Mouse (Mus musculus): ENCODE measurements at regions not wholly inside any gene's neighbourhood (a gene's known extent, or its start where the extent isn't known, plus 50 kb on each side); places are given as distances from the start of the nearest gene placed in this dataset.

DNA sequence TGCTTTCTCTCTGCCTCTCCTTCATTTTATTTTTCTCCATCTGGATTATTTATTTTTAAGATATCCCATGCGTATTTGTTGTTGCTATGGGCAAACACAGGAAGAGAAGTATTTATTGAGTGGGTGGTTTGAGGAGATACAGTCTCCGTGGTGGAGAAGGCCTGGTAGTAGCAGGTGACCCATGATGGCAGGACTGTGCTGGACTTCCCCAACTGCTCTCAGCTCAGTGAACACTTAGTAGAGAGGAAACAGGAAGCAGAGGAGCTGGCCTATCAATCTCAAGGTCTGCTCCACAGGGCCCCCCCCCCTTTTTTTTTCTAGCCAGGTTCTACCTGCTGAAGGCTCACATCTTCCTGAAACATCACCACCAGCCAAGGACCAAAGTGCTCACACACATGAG is 74.0 kb downstream of the Gm13691 start:
- TF ChIP-seq EP300 (IDR thresholded peaks at IDR 0.05; ENCODE audit: low read depth): no peak
- TF ChIP-seq CTCF (IDR thresholded peaks at IDR 0.05; ENCODE audit: low read depth): no peak

Measured in liver, postnatal 0 days (tissue).